Mouse (Mus musculus): ENCODE data around the gene Klhl30.

Gene Klhl30

DNA sequence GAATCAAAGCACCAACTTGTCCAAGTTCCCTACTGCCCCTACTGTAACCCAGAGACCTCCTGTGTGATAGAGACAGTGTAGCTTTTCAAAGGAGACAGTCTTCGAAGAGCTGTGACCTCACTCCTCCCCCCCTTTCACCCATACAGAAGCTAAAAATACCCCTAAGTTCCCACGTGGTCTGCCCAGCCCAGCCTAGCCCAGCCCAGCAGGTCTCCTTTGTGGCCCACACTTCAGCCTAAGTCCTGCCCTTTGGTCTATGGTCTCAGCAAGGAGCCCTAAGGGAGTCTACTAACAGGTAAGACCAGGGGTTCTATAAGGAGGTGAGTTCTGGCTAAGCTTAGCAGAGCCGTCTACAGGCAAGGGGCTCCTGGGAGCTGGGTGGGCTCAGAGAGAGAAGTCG lies at the start of gene Klhl30:
TSS of gene Klhl30 (plus strand) at position 176 of the 400 bp plus-strand sequence.
- DNase-seq (ENCODE audit: low spot score), result no peak

DNA sequence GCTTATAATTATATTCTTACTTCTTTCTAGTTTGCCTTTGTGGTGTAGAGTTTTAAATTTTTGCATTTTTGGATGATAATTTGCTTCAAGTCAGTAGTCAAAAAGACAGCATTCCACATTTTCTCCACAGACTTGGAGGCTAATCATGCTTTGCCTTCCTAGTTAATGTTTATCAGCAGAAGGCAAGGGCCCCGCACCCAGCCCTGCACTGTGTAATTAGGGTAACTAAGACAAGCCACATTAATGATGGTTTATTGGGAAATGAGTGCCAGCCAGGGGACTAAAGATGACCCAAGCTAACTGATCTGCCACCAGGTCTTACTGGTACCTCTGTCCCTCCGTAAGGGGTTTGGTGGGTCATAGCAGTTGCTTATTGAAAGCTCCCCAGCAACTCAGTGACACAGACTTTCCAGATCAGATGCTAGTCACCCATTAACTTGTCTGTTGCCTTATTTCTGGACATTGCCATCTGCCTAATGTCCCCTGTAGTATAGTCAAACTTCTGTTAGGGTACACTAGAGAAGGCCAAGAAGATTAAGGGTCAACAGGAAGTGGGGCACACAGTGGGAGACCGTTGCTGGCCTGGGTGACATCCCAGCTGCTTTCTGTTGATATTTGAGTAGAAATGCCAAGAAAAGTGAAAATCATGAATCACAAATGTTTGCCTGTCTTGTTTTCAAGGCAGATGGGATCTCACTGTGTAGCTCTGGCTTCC lies 49.5 kb upstream of the Klhl30 start:
- DNase-seq (ENCODE audit: low spot score), result no peak

DNA sequence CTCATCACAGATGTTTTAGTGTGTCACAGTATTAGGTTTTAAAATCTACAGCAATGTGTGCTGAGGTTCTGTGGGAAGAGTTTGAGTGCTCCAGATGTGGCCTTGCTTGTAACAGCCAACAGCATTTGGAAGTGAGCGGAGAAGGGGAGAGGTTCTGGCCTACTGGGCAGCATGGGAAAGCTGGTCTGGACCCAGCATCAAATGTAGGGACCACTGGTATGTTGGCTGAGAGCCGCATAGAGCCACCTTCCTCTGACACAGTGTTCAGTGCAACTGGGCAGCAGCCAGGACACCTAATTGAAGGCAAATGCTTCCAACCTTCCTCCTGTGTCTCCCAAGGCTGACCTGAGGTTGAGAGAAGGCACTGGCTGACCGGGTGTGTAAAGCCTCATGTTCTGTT lies 48.8 kb upstream of the Klhl30 start:
- DNase-seq (ENCODE audit: low spot score), result no peak

DNA sequence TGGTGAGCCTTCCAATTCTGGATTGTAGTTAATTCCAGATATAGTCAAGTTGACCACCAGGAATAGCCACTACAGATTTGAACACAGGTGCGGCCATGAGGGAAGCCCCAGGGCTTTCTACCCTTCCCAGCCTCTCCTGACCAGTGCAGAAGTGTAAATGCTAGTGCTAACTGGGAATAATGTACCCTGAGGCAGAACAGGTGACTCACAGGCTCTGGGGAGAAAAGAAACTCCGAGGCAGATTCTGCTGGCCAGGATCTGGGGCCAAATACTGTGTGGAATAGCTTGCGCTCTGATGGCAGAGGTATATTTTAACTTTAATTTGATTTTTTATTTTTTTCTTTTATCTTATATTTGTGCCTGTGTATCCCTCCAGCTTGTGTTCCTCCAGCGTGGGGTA lies 46.2 kb upstream of the Klhl30 start:
- no peak for DNase-seq (ENCODE audit: low spot score)

DNA sequence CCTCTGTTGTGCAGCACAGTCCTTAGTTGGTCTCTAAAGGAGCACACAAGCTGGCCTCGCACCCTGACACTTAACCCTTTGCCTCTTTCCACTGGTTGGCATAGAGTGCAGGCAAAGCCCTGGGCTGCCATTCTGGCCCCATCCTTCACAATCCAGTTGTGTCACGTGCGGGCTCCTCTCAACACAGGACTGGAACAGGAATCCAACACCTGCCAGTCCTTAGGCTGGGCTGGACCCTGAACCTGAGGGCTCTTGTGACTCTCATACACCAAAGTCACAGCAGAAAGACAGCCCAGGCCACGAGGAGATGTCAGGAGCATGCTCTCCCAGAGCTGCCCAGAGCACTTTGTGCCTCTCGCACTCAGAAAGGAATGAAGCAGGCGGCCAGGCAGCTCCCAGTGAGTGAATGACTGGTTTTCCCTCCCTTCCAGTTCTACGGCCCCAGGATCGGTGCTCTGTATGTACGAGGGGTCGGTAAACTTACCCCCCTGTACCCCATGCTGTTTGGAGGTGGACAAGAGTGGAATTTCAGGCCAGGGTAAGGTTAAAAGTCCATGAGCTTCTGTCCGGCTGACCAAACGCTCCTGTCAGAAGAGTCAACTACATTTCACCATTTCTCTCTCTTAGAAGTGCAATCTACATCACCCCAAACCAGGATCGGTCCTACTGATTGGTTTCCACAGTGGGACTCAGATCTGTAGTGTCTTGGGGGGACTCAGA lies 41.3 kb upstream of the Klhl30 start:
- no peak for DNase-seq (ENCODE audit: low spot score)

DNA sequence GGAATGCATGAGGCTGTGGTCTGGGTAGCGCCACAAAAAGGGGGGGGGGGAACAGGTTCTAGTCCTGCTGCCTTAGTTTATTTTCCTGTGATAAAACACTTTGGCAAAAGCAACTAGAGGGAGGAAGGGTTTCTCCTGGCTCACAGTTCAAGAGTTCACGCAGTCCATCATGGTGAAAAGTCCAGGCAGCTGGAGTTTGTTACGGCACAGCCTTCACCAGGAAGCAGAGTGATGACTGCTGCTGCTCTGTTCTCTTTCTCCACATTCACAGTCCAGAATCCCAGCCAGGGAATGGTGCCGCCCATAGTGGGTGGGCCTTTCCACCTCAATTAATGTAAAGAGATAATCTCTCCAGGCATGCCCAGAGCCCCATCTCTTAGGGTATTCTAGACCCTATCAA lies 38.5 kb upstream of the Klhl30 start:
- no peak for DNase-seq (ENCODE audit: low spot score)

DNA sequence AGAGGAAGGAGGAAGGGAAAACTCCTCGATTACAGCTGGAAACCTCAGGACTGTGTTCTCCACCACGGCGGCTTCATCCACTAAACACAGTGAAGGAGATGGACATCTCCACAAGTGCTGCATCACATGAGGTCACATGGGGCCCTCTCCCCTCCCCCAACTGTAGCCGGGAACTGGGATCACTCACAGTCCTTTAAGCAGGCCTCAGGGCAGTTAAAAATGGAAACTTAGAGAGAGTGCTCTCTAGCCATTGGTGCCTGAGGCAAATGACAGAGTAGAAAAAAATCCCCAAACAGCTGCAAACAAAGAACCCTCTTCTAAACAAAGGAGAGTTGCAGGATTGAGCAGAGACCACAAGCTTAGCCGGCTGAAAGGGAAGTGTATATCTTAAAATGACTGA lies 37.6 kb upstream of the Klhl30 start:
- DNase-seq (ENCODE audit: low spot score), result no peak

DNA sequence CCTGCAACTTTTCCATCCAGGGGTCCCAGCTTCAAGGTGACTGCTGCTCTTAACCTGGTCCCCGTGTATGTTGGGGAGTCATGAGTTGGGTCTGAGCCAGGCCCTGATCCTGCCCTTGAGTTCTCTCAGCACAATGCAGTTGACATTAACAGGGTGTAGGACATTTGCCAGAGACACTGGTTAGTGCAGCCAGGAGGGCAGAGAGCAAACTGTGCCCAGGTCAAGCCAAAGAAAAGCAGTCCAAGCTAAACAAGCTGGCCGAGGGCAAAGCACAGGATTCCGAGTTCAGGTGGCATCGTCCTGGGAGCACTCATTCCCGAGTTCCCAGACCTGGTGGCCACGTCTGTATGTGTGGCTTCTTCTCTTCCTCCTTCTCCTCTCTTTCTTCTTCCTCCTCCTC lies 33.2 kb upstream of the Klhl30 start:
- no peak for DNase-seq (ENCODE audit: low spot score)

DNA sequence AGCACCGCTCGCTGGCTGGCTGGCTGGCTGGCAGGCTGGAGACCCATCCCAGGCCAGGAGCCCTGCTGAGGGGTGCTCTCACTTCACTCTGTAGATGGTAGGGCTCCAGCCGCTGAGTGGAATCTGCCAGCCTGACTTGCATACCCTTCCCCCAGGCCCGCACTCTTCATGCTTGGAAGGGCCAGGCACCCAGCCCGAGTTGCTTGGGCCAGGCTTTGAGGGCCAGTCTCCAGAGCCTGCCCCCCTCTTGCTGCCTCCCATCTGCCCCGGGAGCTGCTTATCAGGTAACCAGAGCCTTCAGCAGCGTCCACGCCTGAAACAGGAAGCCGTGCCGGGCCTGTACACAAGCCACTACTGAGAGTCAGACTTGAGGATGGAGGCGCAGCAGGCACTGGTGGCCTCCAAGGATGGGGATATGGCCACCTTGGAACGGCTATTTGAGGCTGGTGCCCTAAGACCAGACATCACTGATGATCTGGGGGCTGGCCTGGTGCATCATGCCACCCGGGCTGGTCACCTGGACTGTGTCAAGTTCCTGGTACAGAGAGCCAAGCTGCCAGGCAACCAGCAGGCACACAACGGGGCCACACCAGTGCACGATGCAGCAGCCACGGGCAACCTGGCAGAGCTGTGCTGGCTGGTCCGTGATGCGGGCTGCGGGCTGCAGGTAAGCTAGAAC lies 28.9 kb upstream of the Klhl30 start, which contains the start of gene Espnl:
TSS of gene Espnl (plus strand) at position 316 of the 679 bp plus-strand sequence.
- DNase-seq (ENCODE audit: low spot score), result no peak

DNA sequence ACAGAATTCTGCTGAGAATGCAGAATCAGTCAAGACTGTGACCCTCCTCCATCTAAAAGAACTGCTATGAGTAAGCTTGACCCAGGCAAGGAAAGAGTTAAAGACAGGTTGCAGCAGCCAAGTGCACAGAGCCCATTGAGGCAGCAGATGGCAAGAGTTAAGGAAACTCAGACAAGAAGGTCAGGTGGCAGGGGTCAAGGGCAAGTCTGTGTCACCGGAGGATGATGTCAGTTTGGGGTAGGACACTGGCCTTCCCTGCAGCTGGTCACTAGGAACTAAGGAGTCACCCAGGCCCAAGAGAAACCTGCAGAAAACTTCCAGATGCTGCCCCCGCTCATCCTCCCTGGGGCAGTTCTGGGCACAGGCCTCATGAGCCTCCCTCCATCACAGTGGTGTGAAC lies 26.2 kb upstream of the Klhl30 start:
- no peak for DNase-seq (ENCODE audit: low spot score)

DNA sequence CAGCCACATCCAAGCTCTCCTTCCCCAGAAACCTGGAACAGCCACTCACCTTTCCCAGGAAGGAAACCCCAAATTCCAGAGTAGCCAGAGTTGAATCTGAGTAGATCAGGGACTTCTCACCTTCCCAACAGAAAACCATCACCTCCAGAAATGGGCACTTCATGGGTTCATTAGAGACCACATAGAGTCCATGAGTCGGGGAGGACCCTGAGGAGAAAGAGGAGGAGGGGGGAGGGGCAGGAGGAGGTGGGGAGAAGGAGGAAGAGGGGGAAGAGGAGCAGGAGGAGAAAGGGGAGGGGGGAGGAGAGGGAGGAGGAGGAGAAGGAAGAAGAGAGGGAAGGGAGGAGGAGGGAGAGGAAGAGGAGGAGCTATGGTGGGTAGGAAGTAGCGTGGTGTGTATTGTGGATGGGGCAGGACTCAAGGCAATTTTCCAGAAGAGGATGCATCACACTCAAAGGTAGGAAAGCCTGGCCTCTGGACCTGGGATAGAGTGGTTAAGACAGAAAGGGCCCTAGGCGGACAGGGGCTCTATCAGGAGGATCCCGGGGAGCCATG lies 25.3 kb upstream of the Klhl30 start:
- DNase-seq (ENCODE audit: low spot score), result no peak

DNA sequence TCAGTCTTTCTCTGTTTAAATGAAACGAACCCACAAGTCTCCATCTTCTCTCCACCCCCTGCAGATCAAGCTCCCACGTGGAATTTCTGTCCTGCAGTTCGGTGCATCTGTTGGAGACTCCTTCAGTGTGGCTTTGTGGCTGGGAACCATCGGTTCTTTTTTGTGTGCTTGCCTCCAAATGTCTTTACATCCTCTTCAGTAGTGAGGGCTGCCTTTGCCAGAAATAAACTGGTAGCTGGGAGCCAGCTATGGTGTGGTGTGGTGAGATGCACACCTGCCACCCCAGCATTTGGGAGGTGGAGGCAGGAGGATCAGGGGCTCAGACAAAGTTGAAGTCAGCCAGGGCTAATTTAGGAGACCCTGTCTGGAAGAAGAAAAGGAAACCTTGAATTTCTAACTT lies 18.7 kb upstream of the Klhl30 start:
- DNase-seq (ENCODE audit: low spot score), result no peak

DNA sequence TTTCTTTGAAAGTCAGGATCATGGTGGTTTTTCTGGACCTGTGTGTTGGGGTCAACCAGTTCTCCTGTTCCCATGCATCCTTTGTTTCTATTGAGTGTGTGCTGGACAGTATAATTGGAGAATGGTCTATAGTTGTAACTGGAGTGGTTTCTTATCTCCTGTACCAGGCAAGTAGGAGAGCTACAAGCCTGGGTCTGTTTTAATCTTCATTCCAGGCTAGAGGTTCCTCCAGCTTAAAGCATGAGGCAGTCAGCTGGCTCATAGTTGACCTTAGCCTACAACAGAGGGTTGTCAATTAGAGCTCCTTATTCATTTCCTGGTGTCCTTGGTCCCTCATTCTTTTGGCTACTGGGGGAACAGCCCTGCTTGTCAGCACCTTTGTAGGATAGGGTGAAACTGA lies 17.2 kb upstream of the Klhl30 start:
- no peak for DNase-seq (ENCODE audit: low spot score)

DNA sequence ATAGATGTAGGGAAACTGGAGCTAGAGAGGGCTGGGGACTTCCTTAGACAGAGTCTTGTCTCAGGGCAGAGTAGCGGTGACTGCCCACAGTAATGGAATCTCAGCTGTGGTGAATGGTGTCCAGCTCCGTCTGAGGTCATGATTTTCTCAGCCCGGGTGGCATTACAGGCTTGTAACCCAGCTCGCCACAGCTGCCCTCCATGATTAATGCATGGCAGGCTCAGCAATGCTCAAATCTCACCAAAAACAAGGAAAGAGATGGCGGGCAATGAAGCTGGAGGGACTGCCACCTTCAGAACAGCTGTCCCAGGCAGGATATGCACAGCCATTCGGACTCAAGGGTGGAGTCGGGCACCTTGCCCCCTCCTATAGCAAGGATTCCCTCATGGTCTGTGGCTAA lies 13.5 kb upstream of the Klhl30 start:
- DNase-seq (ENCODE audit: low spot score), result no peak

DNA sequence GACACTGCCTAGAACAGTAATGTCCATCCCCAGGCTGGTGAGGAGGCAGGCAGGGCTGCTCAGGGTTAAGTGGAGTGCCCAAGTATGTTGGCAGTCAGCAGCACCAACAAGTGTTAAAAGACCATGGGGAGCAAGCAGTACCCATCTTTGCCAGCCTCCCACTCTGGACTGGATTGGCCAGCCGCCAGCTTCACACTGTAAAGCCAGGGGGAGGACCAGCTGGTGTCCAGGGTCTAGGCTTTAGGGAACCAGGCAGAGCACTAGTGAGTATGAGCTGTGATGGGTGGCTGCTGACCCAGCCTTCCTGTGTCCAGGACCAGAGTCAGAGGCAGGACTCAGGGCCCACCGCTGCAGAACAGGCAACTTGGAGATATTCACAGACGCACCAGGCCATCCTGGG lies 6.8 kb upstream of the Klhl30 start:
- no peak for DNase-seq (ENCODE audit: low spot score)

DNA sequence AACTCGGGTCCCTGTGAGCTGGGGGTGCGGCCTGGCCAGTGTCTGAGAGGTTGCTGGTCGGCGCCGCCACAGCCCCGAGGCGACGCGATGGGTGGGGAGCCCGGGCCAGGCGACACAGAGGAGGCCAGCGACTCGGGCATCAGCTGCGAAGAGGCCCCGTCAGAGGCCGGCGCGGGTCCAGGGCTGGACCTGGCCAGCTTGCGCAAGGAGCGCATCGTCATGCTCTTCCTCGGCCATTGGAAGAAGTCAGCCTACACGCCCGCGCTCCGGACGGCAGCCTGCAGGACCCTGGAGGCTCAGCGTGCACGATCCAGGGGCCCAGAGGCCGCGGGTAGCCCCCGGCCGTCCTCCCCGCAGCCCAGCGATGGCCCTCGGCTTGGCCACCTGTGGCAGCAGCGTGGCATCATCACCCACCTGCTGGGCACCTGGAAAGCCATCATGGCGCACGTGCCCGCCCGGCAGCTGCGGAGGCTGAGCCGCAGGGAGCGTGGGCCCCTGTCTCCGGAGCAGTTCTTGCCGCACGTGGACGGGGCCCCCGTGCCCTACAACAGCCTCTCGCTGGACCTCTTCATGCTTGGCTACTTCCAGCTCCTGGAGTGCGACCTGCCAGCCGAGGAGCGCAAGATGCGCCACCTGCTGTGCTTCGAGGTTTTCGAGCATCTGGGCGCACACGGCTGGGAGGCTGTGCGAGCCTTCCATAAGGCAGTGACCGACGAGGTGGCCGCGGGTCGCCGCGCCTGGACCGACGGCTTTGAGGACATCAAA lies 5.7 kb upstream of the Klhl30 start:
- DNase-seq (ENCODE audit: low spot score), result no peak

DNA sequence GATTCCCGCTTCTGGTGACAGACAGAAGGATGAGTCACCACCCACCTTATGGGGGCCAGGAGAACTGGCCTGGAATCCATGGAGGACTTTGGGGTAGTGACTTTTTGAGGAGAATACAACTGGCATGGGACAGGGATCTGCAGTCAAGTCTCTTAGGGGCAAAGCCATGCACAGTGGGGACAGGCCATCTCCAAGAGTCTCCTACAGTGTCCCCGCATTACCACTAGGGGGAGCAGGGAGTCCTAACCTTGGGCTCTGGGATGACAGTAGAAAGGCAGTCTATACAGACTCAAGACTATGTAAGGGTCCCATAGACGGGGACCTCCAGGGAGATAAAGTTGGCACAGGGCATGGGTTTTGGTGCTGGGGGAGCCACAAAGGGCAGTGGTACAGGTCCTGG lies 3.9 kb upstream of the Klhl30 start:
- peak; percentile 68 for DNase-seq (ENCODE audit: low spot score)

DNA sequence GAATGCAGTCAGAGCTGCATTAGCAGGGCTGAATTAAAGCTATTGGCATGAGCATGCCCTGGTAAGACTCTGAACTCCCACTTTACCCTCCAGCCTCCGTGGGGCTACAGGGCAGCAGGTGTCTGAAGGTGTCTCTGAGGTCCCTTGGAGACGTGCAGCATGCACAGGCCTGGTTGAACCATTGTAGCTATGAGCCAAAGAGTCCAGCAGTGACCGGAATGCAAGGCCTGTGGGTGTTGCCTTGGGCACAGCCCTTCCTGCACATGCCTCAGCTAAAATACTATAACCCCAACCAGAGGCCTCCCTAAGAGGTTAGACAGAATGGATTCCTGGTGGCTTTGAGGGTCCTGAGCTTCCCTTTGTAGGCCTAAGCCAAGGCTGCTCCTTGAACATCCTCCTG lies 433 bp downstream of the Klhl30 start:
- DNase-seq (ENCODE audit: low spot score), result no peak

DNA sequence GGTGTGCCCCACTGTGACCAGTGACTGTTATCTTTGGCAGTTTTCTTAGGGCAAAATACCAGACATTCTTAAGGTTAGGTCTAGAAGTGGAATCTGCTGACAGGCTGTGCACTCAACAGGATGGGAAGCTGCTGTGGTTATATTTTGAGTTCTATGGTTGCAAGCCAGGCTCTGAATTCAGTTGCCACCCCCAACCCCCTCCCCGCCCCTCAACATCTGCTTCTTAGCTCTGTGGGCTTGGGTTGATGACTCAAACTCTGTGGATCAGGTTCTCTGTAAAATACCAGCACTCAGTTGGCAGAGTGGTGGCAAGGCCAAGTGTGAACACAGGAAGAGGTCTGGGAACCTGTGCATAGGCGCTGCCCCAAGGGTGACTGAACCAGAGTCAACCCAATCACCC lies 1.5 kb downstream of the Klhl30 start:
- no peak for DNase-seq (ENCODE audit: low spot score)

DNA sequence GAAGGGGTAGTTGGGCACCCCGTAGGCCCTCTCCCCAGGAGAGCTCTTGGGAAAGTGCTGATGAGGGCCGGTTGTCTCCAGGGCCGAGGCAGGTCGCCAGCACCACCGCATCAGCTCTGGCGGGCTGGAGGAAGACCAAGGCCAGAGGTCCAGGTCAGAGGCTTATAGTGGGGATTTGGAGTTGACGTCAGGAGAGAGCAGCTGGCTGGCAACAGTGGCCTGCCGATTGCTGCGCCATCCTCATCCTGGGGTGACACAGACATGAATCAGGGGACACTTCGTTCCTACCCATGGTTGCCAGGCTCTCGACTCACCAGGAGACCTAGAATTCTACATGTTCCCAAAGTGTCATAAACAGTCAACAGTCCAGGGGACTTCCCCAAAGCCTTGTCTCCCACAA lies 5.3 kb downstream of the Klhl30 start:
- DNase-seq (ENCODE audit: low spot score), result no peak

DNA sequence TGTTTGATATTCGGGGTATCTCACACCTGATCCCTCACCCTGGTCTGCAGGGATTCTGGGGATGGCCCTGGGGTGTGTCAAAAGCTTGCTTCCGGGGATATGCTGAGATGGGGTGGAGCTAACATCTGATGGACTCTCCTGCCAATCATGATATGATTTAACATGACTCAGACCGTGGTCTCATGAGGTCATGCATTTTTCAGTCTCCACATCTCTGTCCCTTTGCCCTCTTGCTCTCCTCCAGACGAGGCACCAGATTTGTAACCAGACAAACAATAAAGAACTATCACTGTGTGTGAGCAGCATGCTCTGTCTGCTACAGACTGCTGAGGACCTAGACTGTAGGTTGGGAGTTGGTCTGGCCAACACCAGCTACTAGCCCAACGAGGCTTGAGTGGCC lies 11.3 kb downstream of the Klhl30 start:
- DNase-seq (ENCODE audit: low spot score), result no peak
